In genomic region chr1:134609172-134609571, GRCm38 (mm10) we compare ENCODE assay signal across 24 mouse cellular contexts. TPM values are rescaled to one million over a fixed set of nuclear protein-coding genes. Genes with fewer than 3 reads are reported as not detected.
"Had no signal": no experiment of that assay in that cellular context is flagged by ENCODE, and none has a peak within 500 bp of the region (broad histone marks: within the 10 kb centered on the region; RNA-seq: fewer than 3 reads in every experiment).

No protein-coding gene starts in this region.

- H3K27me3 ChIP-seq: limb, embryonic 15.5 days; liver, embryonic 12.5 days; neural tube, embryonic 12.5 days; stomach, embryonic 15.5 days had no signal

- H3K27ac ChIP-seq: kidney, postnatal 0 days; limb, embryonic 15.5 days; liver, embryonic 12.5 days; midbrain, embryonic 10.5 days; neural tube, embryonic 12.5 days; stomach, embryonic 15.5 days had no signal

- H3K9ac ChIP-seq: limb, embryonic 15.5 days; liver, embryonic 12.5 days; lung, embryonic 14.5 days; neural tube, embryonic 12.5 days; stomach, embryonic 15.5 days had no signal

- H3K4me3 ChIP-seq: limb, embryonic 15.5 days; liver, embryonic 12.5 days; midbrain, embryonic 10.5 days; myocyte; neural tube, embryonic 12.5 days; stomach, embryonic 15.5 days had no signal

- DNase-seq: kidney, adult 8-10 months; kidney, postnatal 4 days; layer of hippocampus, postnatal 36 days; lung, embryonic 14.5 days; lung, postnatal 10 days; lung, postnatal 4 days; midbrain, embryonic 14.5 days; spleen, adult 18-20 months; thymus, postnatal 36 days had no signal

- ATAC-seq: liver, embryonic 12.5 days had no signal

- H3K4me1 ChIP-seq: limb, embryonic 15.5 days; midbrain, embryonic 10.5 days; neural tube, embryonic 12.5 days; stomach, embryonic 15.5 days had no signal

- H3K9me3 ChIP-seq: limb, embryonic 15.5 days; liver, embryonic 12.5 days; midbrain, embryonic 10.5 days; neural tube, embryonic 12.5 days; stomach, embryonic 15.5 days had no signal

- H3K4me2 ChIP-seq: limb, embryonic 15.5 days; liver, embryonic 12.5 days; lung, embryonic 14.5 days; neural tube, embryonic 12.5 days; stomach, embryonic 15.5 days had no signal

RNA-seq across cellular contexts. Expression of gene Syt2, which starts 37.3 kb away (rescaled TPM):
- total RNA-seq: megakaryocyte, adult 5-6 weeks; neutrophil, adult 5-6 weeks had no signal

RNA-seq across cellular contexts. Expression of gene Mgat4e, which starts 59.7 kb away (rescaled TPM):
- total RNA-seq: layer of hippocampus, adult 8-10 months; layer of hippocampus, postnatal 36 days; left cerebral cortex, adult 8-10 months; left cerebral cortex, postnatal 25 days; megakaryocyte, adult 5-6 weeks; neutrophil, adult 5-6 weeks had no signal
- polyA plus RNA-seq: kidney, postnatal 0 days; limb, embryonic 11.5 days; limb, embryonic 15.5 days; liver, embryonic 12.5 days; liver, embryonic 16.5 days; lung, embryonic 14.5 days; midbrain, embryonic 10.5 days; midbrain, embryonic 14.5 days; myocyte; neural tube, embryonic 12.5 days; stomach, embryonic 15.5 days; thymus, postnatal 0 days had no signal
